23 mouse cellular contexts compared by ENCODE assay signal in the genomic region with DNA sequence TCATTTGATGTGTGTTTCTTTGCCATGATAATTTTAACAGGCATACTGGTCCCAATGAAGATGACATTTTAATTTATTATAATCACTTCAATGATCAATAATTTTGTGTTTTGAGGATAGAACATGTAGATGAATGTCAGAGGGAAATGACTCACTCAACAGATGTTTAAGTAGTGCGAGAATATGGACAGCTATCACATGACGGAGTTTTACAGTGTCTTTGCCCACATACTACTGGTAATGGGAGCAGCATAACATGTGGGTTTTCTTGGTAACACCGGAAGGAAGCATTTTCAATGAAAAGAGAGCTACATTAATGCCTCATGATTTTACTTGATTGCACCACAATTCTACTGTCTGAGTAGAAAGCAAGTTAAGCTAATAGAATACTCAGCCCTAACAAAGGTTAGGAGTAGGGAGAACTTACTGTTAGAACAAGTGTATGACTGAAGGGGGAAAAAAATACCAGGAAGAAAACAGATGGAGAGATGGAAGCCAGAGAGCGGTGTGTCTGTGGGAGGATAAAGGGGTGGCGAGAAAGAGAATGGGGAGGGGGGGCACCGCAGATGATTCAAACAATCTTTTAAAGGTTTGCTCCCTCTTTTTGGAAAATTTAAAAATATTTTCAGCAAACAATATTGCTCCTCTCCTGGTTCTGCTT.
DNase-seq lines count a peak whose midpoint lies in the region; ATAC-seq and TF ChIP-seq lines count a peak whose summit lies in the region.
"Had no signal": no experiment of that assay in that cellular context is flagged by ENCODE, and none has a peak within 500 bp of the region (broad histone marks: within the 10 kb centered on the region; RNA-seq: fewer than 3 reads in every experiment).

No protein-coding gene starts in this region.

- peak; percentile 76 for ATAC-seq in frontal cortex, adult (ENCODE audit: low TSS enrichment)
- ATAC-seq in forebrain, embryonic 16.5 days: peak; percentile 70
- ATAC-seq: activated CD4-positive, CD25-positive, alpha-beta regulatory T cell, adult 4 months had no signal

- no peak for TF ChIP-seq POLR2A in cerebellum, adult 2 months (IDR thresholded peaks at IDR 0.05; ENCODE audit: borderline replicate concordance, insufficient read depth, low read length)

- H3K27ac ChIP-seq in forebrain, embryonic 16.5 days (ENCODE audit: low read length): peak overlapping the region; percentile 48; the same call in 1 of the 2 replicates
- H3K27ac ChIP-seq in cerebellum, adult 2 months (ENCODE audit: insufficient read depth, low read length): no peak overlapping the region
- H3K27ac ChIP-seq: embryonic facial prominence, embryonic 10.5 days; heart, embryonic 15.5 days; hindbrain, embryonic 15.5 days; kidney, postnatal 0 days; liver, embryonic 14.5 days; neural tube, embryonic 12.5 days had no signal

- no peaks in the 10 kb centered on the region for H3K36me3 ChIP-seq in forebrain, embryonic 16.5 days (ENCODE audit: control insufficient read depth, insufficient read depth)
- H3K36me3 ChIP-seq: embryonic facial prominence, embryonic 10.5 days; heart, embryonic 15.5 days; hindbrain, embryonic 15.5 days; neural tube, embryonic 12.5 days had no signal

- no peaks in the 10 kb centered on the region for H3K4me1 ChIP-seq in forebrain, embryonic 16.5 days (replicated peaks; ENCODE audit: control insufficient read depth, insufficient read depth, low read length)
- no peaks in the 10 kb centered on the region for H3K4me1 ChIP-seq in cerebellum, adult 2 months (ENCODE audit: control insufficient read depth, insufficient read depth, low read length)
- H3K4me1 ChIP-seq: hindbrain, embryonic 15.5 days; neural tube, embryonic 12.5 days had no signal

- H3K4me2 ChIP-seq in forebrain, embryonic 16.5 days (ENCODE audit: low read length): no peak overlapping the region
- H3K4me2 ChIP-seq: heart, embryonic 15.5 days; hindbrain, embryonic 15.5 days; lung, embryonic 14.5 days; neural tube, embryonic 12.5 days had no signal

- H3K9ac ChIP-seq in forebrain, embryonic 16.5 days (replicated peaks; ENCODE audit: low read depth, low read length): no peak overlapping the region
- H3K9ac ChIP-seq: heart, embryonic 15.5 days; hindbrain, embryonic 15.5 days; liver, embryonic 14.5 days; lung, embryonic 14.5 days; neural tube, embryonic 12.5 days had no signal

- H3K4me3 ChIP-seq in forebrain, embryonic 16.5 days (replicated peaks; ENCODE audit: low read length): no peak overlapping the region
- no peak overlapping the region for H3K4me3 ChIP-seq in cerebellum, adult 2 months (replicated peaks; ENCODE audit: insufficient read depth, low read depth, low read length)
- H3K4me3 ChIP-seq: embryonic facial prominence, embryonic 10.5 days; heart, embryonic 15.5 days; hindbrain, embryonic 15.5 days; neural tube, embryonic 12.5 days had no signal

- H3K9me3 ChIP-seq in forebrain, embryonic 16.5 days (ENCODE audit: control insufficient read depth, low read length): no peaks in the 10 kb centered on the region
- H3K9me3 ChIP-seq: embryonic facial prominence, embryonic 10.5 days; heart, embryonic 15.5 days; hindbrain, embryonic 15.5 days; neural tube, embryonic 12.5 days had no signal

- H3K27me3 ChIP-seq in forebrain, embryonic 16.5 days (replicated peaks; ENCODE audit: control insufficient read depth, insufficient read depth, low read length): no peaks in the 10 kb centered on the region
- no peaks in the 10 kb centered on the region for H3K27me3 ChIP-seq in cerebellum, adult 2 months (ENCODE audit: control insufficient read depth, insufficient read depth, low read length)
- H3K27me3 ChIP-seq: heart, embryonic 15.5 days; hindbrain, embryonic 15.5 days; neural tube, embryonic 12.5 days had no signal

- no peak for TF ChIP-seq CTCF in cerebellum, adult 2 months (IDR thresholded peaks at IDR 0.05; ENCODE audit: borderline replicate concordance, insufficient read depth, low read depth, low read length)

- DNase-seq in frontal cortex, postnatal 14 days (ENCODE audit: low spot score in 2 of 2): no peak
- DNase-seq in layer of hippocampus, postnatal 36 days: peak; percentile 4 to 5
- DNase-seq in layer of hippocampus, adult 11-12 months (ENCODE audit: low spot score): no peak
- peak; percentile 11 for DNase-seq in 416B (ENCODE audit: low read depth)
- DNase-seq in cerebellum, adult 2 months: no peak
- DNase-seq in adrenal gland, postnatal 14 days: no peak
- DNase-seq: adrenal gland, adult 8-10 months; cerebellum, postnatal 10 days; heart, postnatal 4 days; kidney, adult 2 months; lung, embryonic 14.5 days; midbrain, embryonic 14.5 days; thymus, adult 18-20 months; thymus, postnatal 36 days had no signal

- WGBS in forebrain, embryonic 16.5 days: 71% methylated on average over 6 of the region's 6 CpGs
- 84% methylated on average over 6 of the region's 6 CpGs for WGBS in cerebellum, adult 2 months

Comparison
In these comparisons a context has a peak if more than half of its experiments do, and no peak if none do; other contexts are left out.
1. DNase-seq: peak in layer of hippocampus, postnatal 36 days (2 of 2) and 416B (single experiment); none in frontal cortex, postnatal 14 days (0 of 2), layer of hippocampus, adult 11-12 months (single experiment), cerebellum, adult 2 months (0 of 2) and adrenal gland, postnatal 14 days (single experiment).